Mouse (Mus musculus) stomach, postnatal 0 days (tissue): ENCODE measurements at regions not wholly inside any gene's neighbourhood (a gene's known extent, or its start where the extent isn't known, plus 50 kb on each side); places are given as distances from the start of the nearest gene placed in this dataset.
A peak's percentile ranks its signal among the peaks of the same experiment; 100 is the strongest.

Experiments used
- ATAC-seq: fragments of 200-750 bp; cut with Nextera tagmentation; 2 replicates; pipeline ENCODE4 v1.8.0; 2017; ENCODE audit not compliant: low FRiP score, low TSS enrichment
- DNase-seq: peaks from one replicate; pipeline ENCODE4 v3.0.0-alpha.2; 2016; ENCODE audit warnings: low spot score
- H3K27ac ChIP-seq: fragments of 300-500 bp; sonication (generic); replicated peaks from 2 replicates; pipeline ENCODE4 v1.5.1; 2014; ENCODE audit warnings: mild to moderate bottlenecking, control low read depth
- H3K27me3 ChIP-seq: fragments of 300-500 bp; sonication (generic); 2 replicates; pipeline ENCODE4 v1.6.1; 2014; ENCODE audit warnings: low read length; ENCODE audit not compliant: control insufficient read depth, insufficient read depth
- H3K36me3 ChIP-seq: fragments of 300-500 bp; sonication (generic); 2 replicates; pipeline ENCODE4 v1.6.1; 2014; ENCODE audit warnings: low read length, mixed read lengths; ENCODE audit not compliant: control insufficient read depth, insufficient read depth
- H3K4me1 ChIP-seq: fragments of 300-500 bp; sonication (generic); replicated peaks from 2 replicates; pipeline ENCODE4 v1.6.1; 2014; ENCODE audit warnings: antibody characterized with exemption; ENCODE audit not compliant: control insufficient read depth, insufficient read depth
- H3K4me2 ChIP-seq: fragments of 300-500 bp; sonication (generic); replicated peaks from 2 replicates; pipeline ENCODE4 v1.6.1; 2014; ENCODE audit warnings: low read depth, mild to moderate bottlenecking, control low read depth, moderate library complexity
- H3K4me3 ChIP-seq: fragments of 300-500 bp; sonication (generic); 2 replicates; pipeline ENCODE4 v1.5.1; 2014; ENCODE audit warnings: low read depth, low read length, control low read depth
- H3K9ac ChIP-seq: fragments of 300-500 bp; sonication (generic); 2 replicates; pipeline ENCODE4 v1.6.1; 2014; ENCODE audit warnings: mild to moderate bottlenecking, low read length, control low read depth, mixed read lengths
- H3K9me3 ChIP-seq: fragments of 300-500 bp; sonication (generic); 2 replicates; pipeline ENCODE4 v1.6.1; 2016; ENCODE audit warnings: low read length; ENCODE audit not compliant: control insufficient read depth
- CTCF ChIP-seq: IDR thresholded peaks from 2 replicates; pipeline ENCODE4 v1.5.1; 2016; ENCODE audit warnings: antibody characterized with exemption, low read depth, mild to moderate bottlenecking, moderate library complexity
- EP300 ChIP-seq: optimal IDR thresholded peaks from 2 replicates; pipeline ENCODE3; 2016; ENCODE audit warnings: antibody characterized with exemption
- WGBS: fragments of 180-500 bp; shearing (Covaris S2); extraction: QIAGEN DNeasy Blood & Tissue Kit; methylation state at CpG from one replicate; pipeline ENCODE4 v1.1.7; 2014; 5-methylcytosine and 5-hydroxymethylcytosine counted together

GRCm38 (mm10) chr2:122863343-122863970, 98.4 kb downstream of the Sqor start:
- TF ChIP-seq EP300 = no peak
- no peak for TF ChIP-seq CTCF
- H3K9ac ChIP-seq = no peak overlapping the region
- 63% methylated on average over 15 of the region's 15 CpGs for WGBS
- H3K4me2 ChIP-seq = no peak overlapping the region
- H3K4me3 ChIP-seq = no peak overlapping the region
- H3K9me3 ChIP-seq = no peaks in the 10 kb centered on the region
- H3K36me3 ChIP-seq = no peaks in the 10 kb centered on the region
- DNase-seq (no peak), ATAC-seq (no peak)
- no peaks in the 10 kb centered on the region for H3K4me1 ChIP-seq
- H3K27me3 ChIP-seq = no peaks in the 10 kb centered on the region
- H3K27ac ChIP-seq = no peak overlapping the region

GRCm38 (mm10) chr2:122863971-122864348, 98.9 kb downstream of the Sqor start:
- Histone ChIP-seq H3K27ac (no peak overlapping the region), H3K4me1 (no peaks in the 10 kb centered on the region), H3K9ac (no peak overlapping the region), H3K4me2 (no peak overlapping the region), H3K36me3 (no peaks in the 10 kb centered on the region), H3K4me3 (no peak overlapping the region), H3K27me3 (no peaks in the 10 kb centered on the region), H3K9me3 (no peaks in the 10 kb centered on the region)
- ATAC-seq = no peak
- 86% methylated on average over 1 of the region's 1 CpGs for WGBS
- TF ChIP-seq CTCF = no peak
- TF ChIP-seq EP300 = no peak
- DNase-seq = no peak

DNA sequence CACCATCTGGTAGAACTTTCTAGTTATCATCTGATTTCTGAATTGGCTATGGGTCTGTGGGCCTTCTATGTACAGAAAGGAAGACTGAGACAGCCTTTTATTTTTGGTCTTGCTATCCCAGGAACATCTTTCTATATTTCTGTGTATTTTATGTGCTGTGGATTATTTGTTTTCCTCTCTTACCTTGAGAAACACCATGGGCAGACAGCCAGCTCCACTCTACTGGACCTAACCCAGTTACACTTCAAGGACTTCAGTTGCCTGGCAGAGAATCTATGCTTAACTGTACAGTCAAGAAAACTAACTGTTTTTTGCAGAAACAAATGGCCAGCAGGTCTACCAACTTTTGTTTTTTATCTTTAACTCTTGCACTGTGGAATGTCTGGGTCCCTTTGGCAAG, 122.1 kb downstream of the Sqor start:
- Histone ChIP-seq H3K27me3 (no peaks in the 10 kb centered on the region), H3K27ac (no peak overlapping the region), H3K4me1 (no peaks in the 10 kb centered on the region), H3K4me2 (no peak overlapping the region), H3K9me3 (no peaks in the 10 kb centered on the region), H3K9ac (no peak overlapping the region), H3K4me3 (no peak overlapping the region), H3K36me3 (no peaks in the 10 kb centered on the region)
- no peak for DNase-seq
- TF ChIP-seq CTCF (no peak), EP300 (no peak)
- no peak for ATAC-seq

- TF ChIP-seq CTCF (no peak), EP300 (no peak)
These were observed 122.5 kb downstream of the Sqor start for GRCm38 (mm10) chr2:122887526-122887925.

GRCm38 (mm10) chr2:122905129-122906072, 140.4 kb downstream of the Sqor start:
- Histone ChIP-seq H3K4me1 (no peaks in the 10 kb centered on the region), H3K27me3 (no peaks in the 10 kb centered on the region), H3K36me3 (no peaks in the 10 kb centered on the region), H3K4me2 (no peak overlapping the region), H3K9ac (no peak overlapping the region), H3K4me3 (no peak overlapping the region), H3K27ac (no peak overlapping the region), H3K9me3 (no peaks in the 10 kb centered on the region)
- no peak for ATAC-seq
- TF ChIP-seq EP300 = no peak
- no peak for TF ChIP-seq CTCF
- DNase-seq = no peak
- WGBS = 53% methylated on average over 11 of the region's 11 CpGs

More at GRCm38 (mm10) chr2:122887526-122887925, 122.5 kb downstream of the Sqor start:
- Histone ChIP-seq H3K27ac (no peak overlapping the region), H3K4me2 (no peak overlapping the region), H3K9me3 (no peaks in the 10 kb centered on the region), H3K27me3 (no peaks in the 10 kb centered on the region), H3K4me3 (no peak overlapping the region), H3K4me1 (no peaks in the 10 kb centered on the region), H3K36me3 (no peaks in the 10 kb centered on the region), H3K9ac (no peak overlapping the region)
- ATAC-seq = no peak
- no peak for DNase-seq

DNA sequence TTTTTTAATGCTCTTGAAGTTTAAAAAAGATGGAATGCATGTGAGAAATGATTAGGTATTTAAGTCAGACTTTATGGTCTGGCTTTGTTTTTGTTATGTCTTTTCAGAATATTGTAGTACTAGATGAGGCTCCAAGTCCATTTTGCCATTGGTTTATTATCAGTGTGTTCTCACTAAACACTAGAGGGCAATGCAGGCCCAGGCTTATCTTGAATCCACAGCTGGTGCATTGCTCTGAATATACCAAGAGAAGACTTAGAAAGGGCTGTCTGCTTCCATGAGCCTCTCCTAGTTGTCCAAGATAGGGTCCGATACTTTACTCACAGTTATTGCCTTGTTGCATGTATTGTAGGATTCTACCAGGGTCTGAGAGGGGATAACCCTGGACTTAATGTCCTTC, 151.7 kb downstream of the Sqor start:
- no peaks in the 10 kb centered on the region for H3K9me3 ChIP-seq
- no peak for ATAC-seq

More for the DNA sequence above, 151.7 kb downstream of the Sqor start:
- Histone ChIP-seq H3K4me3 (no peak overlapping the region), H3K4me2 (no peak overlapping the region), H3K4me1 (no peaks in the 10 kb centered on the region), H3K27ac (no peak overlapping the region), H3K9ac (no peak overlapping the region), H3K36me3 (no peaks in the 10 kb centered on the region), H3K27me3 (no peaks in the 10 kb centered on the region)
- 79% methylated on average over 1 of the region's 1 CpGs for WGBS
- TF ChIP-seq CTCF (peak; percentile 68), EP300 (no peak)
- DNase-seq = no peak
